In genomic region chr6:117991928-117992327, GRCm38 (mm10) we compare ENCODE assay signal across 22 mouse cellular contexts. TPM values are rescaled to one million over a fixed set of nuclear protein-coding genes. Genes with fewer than 3 reads are reported as not detected.
"Had no signal": no experiment of that assay in that cellular context is flagged by ENCODE, and none has a peak within 500 bp of the region (broad histone marks: within the 10 kb centered on the region; RNA-seq: fewer than 3 reads in every experiment).

No protein-coding gene starts in this region.

- H3K4me3 ChIP-seq: embryonic facial prominence, embryonic 10.5 days; embryonic facial prominence, embryonic 12.5 days; embryonic facial prominence, embryonic 13.5 days; embryonic facial prominence, embryonic 15.5 days; erythroblast, embryonic 14.5 days; forebrain, embryonic 10.5 days; forebrain, embryonic 12.5 days; forebrain, embryonic 13.5 days; forebrain, embryonic 15.5 days; gastrocnemius, adult 2 months; heart, adult 2 months had no signal

- DNase-seq: cerebellum, adult 8-10 months; cerebellum, adult 9-10 months; cerebellum, adult 9-11 months; cerebellum, postnatal 10 days; cerebellum, postnatal 14 days; cerebellum, postnatal 25 days; cerebellum, postnatal 36 days; embryo, embryonic 11 days; forebrain, postnatal 0 days had no signal

- H3K27ac ChIP-seq: embryonic facial prominence, embryonic 10.5 days; embryonic facial prominence, embryonic 12.5 days; embryonic facial prominence, embryonic 13.5 days; embryonic facial prominence, embryonic 15.5 days; forebrain, embryonic 10.5 days; forebrain, embryonic 12.5 days; forebrain, embryonic 13.5 days; forebrain, embryonic 15.5 days; gastrocnemius, adult 2 months; heart, adult 2 months had no signal

- H3K4me2 ChIP-seq: embryonic facial prominence, embryonic 12.5 days; embryonic facial prominence, embryonic 13.5 days; embryonic facial prominence, embryonic 15.5 days; forebrain, embryonic 12.5 days; forebrain, embryonic 13.5 days; forebrain, embryonic 15.5 days had no signal

- H3K36me3 ChIP-seq: embryonic facial prominence, embryonic 10.5 days; embryonic facial prominence, embryonic 12.5 days; embryonic facial prominence, embryonic 13.5 days; embryonic facial prominence, embryonic 15.5 days; forebrain, embryonic 10.5 days; forebrain, embryonic 12.5 days; forebrain, embryonic 15.5 days had no signal

- H3K9ac ChIP-seq: embryonic facial prominence, embryonic 12.5 days; embryonic facial prominence, embryonic 13.5 days; embryonic facial prominence, embryonic 15.5 days; forebrain, embryonic 12.5 days; forebrain, embryonic 13.5 days; forebrain, embryonic 15.5 days; forebrain, postnatal 0 days had no signal

- H3K4me1 ChIP-seq: embryonic facial prominence, embryonic 12.5 days; embryonic facial prominence, embryonic 13.5 days; embryonic facial prominence, embryonic 15.5 days; forebrain, embryonic 10.5 days; forebrain, embryonic 12.5 days; forebrain, embryonic 13.5 days; forebrain, embryonic 15.5 days had no signal

- H3K27me3 ChIP-seq: embryonic facial prominence, embryonic 12.5 days; embryonic facial prominence, embryonic 13.5 days; embryonic facial prominence, embryonic 15.5 days; forebrain, embryonic 13.5 days; forebrain, embryonic 15.5 days had no signal

- H3K9me3 ChIP-seq: embryonic facial prominence, embryonic 10.5 days; embryonic facial prominence, embryonic 12.5 days; embryonic facial prominence, embryonic 13.5 days; embryonic facial prominence, embryonic 15.5 days; forebrain, embryonic 10.5 days; forebrain, embryonic 12.5 days; forebrain, embryonic 13.5 days; forebrain, embryonic 15.5 days had no signal

- ATAC-seq: forebrain, embryonic 13.5 days; forebrain, embryonic 14.5 days; forebrain, embryonic 15.5 days; forebrain, embryonic 16.5 days; forebrain, postnatal 0 days had no signal

RNA-seq across cellular contexts. Expression of gene Rasgef1a, which starts 19.3 kb away (rescaled TPM):
- polyA plus RNA-seq: erythroblast, embryonic 14.5 days had no signal

RNA-seq across cellular contexts. Expression of gene Fxyd4, which starts 54.4 kb away (rescaled TPM):
- polyA plus RNA-seq: erythroblast, embryonic 14.5 days had no signal
